Mouse (Mus musculus) MEL (cell line): ENCODE data around the gene Rab3gap2. TPM values are rescaled to one million over a fixed set of nuclear protein-coding genes. Genes with fewer than 3 reads are reported as not detected.
"Not testable (repeated sequence)": the region's sequence is repeated elsewhere in the genome, so short reads cannot be mapped to it uniquely, and the experiment has no call there.

Source experiments
- DNase-seq: peaks from one replicate; pipeline ENCODE4 v3.0.0; 2011; ENCODE audit warnings: low read depth, low spot score
- H3K27ac ChIP-seq: 2 replicates; pipeline ENCODE4 v1.5.1; 2012; ENCODE audit warnings: low read depth, mild to moderate bottlenecking, control low read depth, low read length, moderate library complexity; ENCODE audit not compliant: control insufficient read depth
- H3K27me3 ChIP-seq, 2 experiments: fragments of 150-350 bp in 1 of 2; sonication (generic) in 1 of 2; 2 replicates each; pipeline ENCODE4 v1.6.1; 2012; ENCODE audit warnings: low read length in 2 of 2, mild to moderate bottlenecking in 2 of 2, improper control_type of control experiment in 1 of 2, moderate library complexity in 1 of 2; ENCODE audit not compliant: insufficient read depth in 2 of 2, control insufficient read depth in 1 of 2
- H3K36me3 ChIP-seq, 2 experiments: 2 replicates each; pipeline ENCODE4 v1.6.1; 2012 to 2014; ENCODE audit warnings: low read length in 2 of 2, improper control_type of control experiment in 1 of 2, inconsistent platforms in 1 of 2, mild to moderate bottlenecking in 1 of 2; ENCODE audit not compliant: insufficient read depth in 2 of 2, control insufficient read depth in 1 of 2
- H3K4me1 ChIP-seq, 2 experiments: fragments of 150-350 bp in 1 of 2; sonication (generic) in 1 of 2; 2 replicates each; pipeline ENCODE4 v1.6.1; 2012; ENCODE audit warnings: low read length in 2 of 2, improper control_type of control experiment in 1 of 2, mild to moderate bottlenecking in 1 of 2; ENCODE audit not compliant: insufficient read depth in 2 of 2, control insufficient read depth in 1 of 2
- H3K4me3 ChIP-seq, 2 experiments: fragments of 150-350 bp in 1 of 2; sonication (generic) in 1 of 2; 2 replicates each; pipeline ENCODE4 v1.5.1; 2012; ENCODE audit warnings: low read depth in 2 of 2, low read length in 2 of 2, mild to moderate bottlenecking in 2 of 2, moderate library complexity in 2 of 2, control low read depth in 1 of 2, improper control_type of control experiment in 1 of 2; ENCODE audit not compliant: control insufficient read depth in 1 of 2, insufficient read depth in 1 of 2
- H3K79me2 ChIP-seq: 2 replicates; pipeline ENCODE4 v1.6.1; 2012; ENCODE audit warnings: mild to moderate bottlenecking, low read length, moderate library complexity; ENCODE audit not compliant: control insufficient read depth, poor library complexity, insufficient read depth
- H3K9ac ChIP-seq: 2 replicates; pipeline ENCODE4 v1.6.1; 2012; ENCODE audit warnings: low read depth, mild to moderate bottlenecking, control low read depth, low read length, moderate library complexity; ENCODE audit not compliant: control insufficient read depth, poor library complexity, severe bottlenecking
- H3K9me3 ChIP-seq: fragments of 150-350 bp; sonication (generic); replicated peaks from 2 replicates; pipeline ENCODE4 v1.6.1; 2012; ENCODE audit warnings: mild to moderate bottlenecking, low read length, improper control_type of control experiment, moderate library complexity; ENCODE audit not compliant: insufficient read depth
- BHLHE40 ChIP-seq: IDR thresholded peaks from 2 replicates; pipeline ENCODE4 v1.6.1; 2012; ENCODE audit warnings: low read depth, mild to moderate bottlenecking, inconsistent platforms, low read length, improper control_type of control experiment, borderline replicate concordance
- CHD2 ChIP-seq: IDR thresholded peaks from 2 replicates; pipeline ENCODE4 v1.6.1; 2011; ENCODE audit warnings: low read length, improper control_type of control experiment
- E2F4 ChIP-seq: IDR thresholded peaks from 2 replicates; pipeline ENCODE4 v1.6.1; 2011; ENCODE audit warnings: low read depth, low read length, improper control_type of control experiment, borderline replicate concordance
- ELF1 ChIP-seq: IDR thresholded peaks from 2 replicates; pipeline ENCODE4 v1.6.1; 2014; ENCODE audit warnings: low read depth, mild to moderate bottlenecking, inconsistent platforms, low read length, improper control_type of control experiment, moderate library complexity
- ETS1 ChIP-seq: IDR thresholded peaks from 2 replicates; pipeline ENCODE4 v1.6.1; 2012; ENCODE audit warnings: low read depth, mild to moderate bottlenecking, inconsistent platforms, low read length, improper control_type of control experiment, moderate library complexity
- GABPA ChIP-seq: IDR thresholded peaks from 2 replicates; pipeline ENCODE4 v1.6.1; 2012; ENCODE audit warnings: low read depth, mild to moderate bottlenecking, inconsistent platforms, low read length, improper control_type of control experiment, moderate library complexity
- GATA1 ChIP-seq: IDR thresholded peaks from 2 replicates; pipeline ENCODE4 v1.6.1; 2011; ENCODE audit warnings: low read depth, low read length, improper control_type of control experiment
- HCFC1 ChIP-seq: IDR thresholded peaks from 2 replicates; pipeline ENCODE4 v1.6.1; 2012; ENCODE audit warnings: low read depth, mild to moderate bottlenecking, inconsistent platforms, low read length, improper control_type of control experiment, moderate library complexity
- MAFK ChIP-seq: IDR thresholded peaks from 2 replicates; pipeline ENCODE4 v1.6.1; 2011; ENCODE audit warnings: low read depth, mild to moderate bottlenecking, low read length, improper control_type of control experiment, borderline replicate concordance
- MAZ ChIP-seq: IDR thresholded peaks from 2 replicates; pipeline ENCODE4 v1.6.1; 2012; ENCODE audit warnings: low read depth, mild to moderate bottlenecking, inconsistent platforms, low read length, improper control_type of control experiment
- MYB ChIP-seq: IDR thresholded peaks from 2 replicates; pipeline ENCODE4 v1.6.1; 2011; ENCODE audit warnings: mild to moderate bottlenecking, low read depth, low read length, improper control_type of control experiment
- MYC ChIP-seq: IDR thresholded peaks from 2 replicates; pipeline ENCODE4 v1.6.1; 2011; ENCODE audit warnings: low read depth, mild to moderate bottlenecking, low read length, improper control_type of control experiment, moderate library complexity
- NELFE ChIP-seq: IDR thresholded peaks from 2 replicates; pipeline ENCODE4 v1.6.1; 2011; ENCODE audit warnings: low read depth, low read length, improper control_type of control experiment
- NRF1 ChIP-seq: IDR thresholded peaks from 2 replicates; pipeline ENCODE4 v1.6.1; 2014; ENCODE audit warnings: low read depth, mild to moderate bottlenecking, inconsistent platforms, low read length, improper control_type of control experiment, moderate library complexity; ENCODE audit not compliant: poor library complexity, insufficient read depth, severe bottlenecking
- POLR2A ChIP-seq, 2 experiments: IDR thresholded peaks; 2 replicates each; pipeline ENCODE4 v1.6.1; 2011 to 2012; ENCODE audit warnings: low read length in 2 of 2, mild to moderate bottlenecking in 2 of 2, control low read depth in 1 of 2, improper control_type of control experiment in 1 of 2, low read depth in 1 of 2, moderate library complexity in 1 of 2; ENCODE audit not compliant: control insufficient read depth in 1 of 2, insufficient read depth in 1 of 2, poor library complexity in 1 of 2
- POLR2AphosphoS2 ChIP-seq: IDR thresholded peaks from 2 replicates; pipeline ENCODE4 v1.6.1; 2011; ENCODE audit warnings: low read length, improper control_type of control experiment
- POLR2AphosphoS5 ChIP-seq: IDR thresholded peaks from 2 replicates; pipeline ENCODE4 v1.6.1; 2012; ENCODE audit warnings: low read depth, borderline replicate concordance, mild to moderate bottlenecking, inconsistent platforms, low read length, moderate library complexity, mixed read lengths
- RAD21 ChIP-seq: IDR thresholded peaks from 2 replicates; pipeline ENCODE4 v1.6.1; 2011; ENCODE audit warnings: mild to moderate bottlenecking, low read depth, low read length, improper control_type of control experiment
- RCOR1 ChIP-seq: IDR thresholded peaks from 2 replicates; pipeline ENCODE4 v1.6.1; 2012; ENCODE audit warnings: low read depth, mild to moderate bottlenecking, inconsistent platforms, low read length, improper control_type of control experiment
- SIN3A ChIP-seq: IDR thresholded peaks from 2 replicates; pipeline ENCODE4 v1.6.1; 2012; ENCODE audit warnings: low read length, improper control_type of control experiment, inconsistent platforms
- SMC3 ChIP-seq: IDR thresholded peaks from 2 replicates; pipeline ENCODE4 v1.6.1; 2011; ENCODE audit warnings: low read depth, low read length, improper control_type of control experiment
- TBP ChIP-seq: IDR thresholded peaks from 2 replicates; pipeline ENCODE4 v1.8.0; 2011; ENCODE audit warnings: low read depth, low read length, improper control_type of control experiment
- TCF12 ChIP-seq: IDR thresholded peaks from 2 replicates; pipeline ENCODE4 v1.6.1; 2014; ENCODE audit warnings: low read depth, mild to moderate bottlenecking, inconsistent platforms, low read length, improper control_type of control experiment, moderate library complexity
- USF1 ChIP-seq: IDR thresholded peaks from 2 replicates; pipeline ENCODE4 v1.6.1; 2014; ENCODE audit warnings: low read depth, mild to moderate bottlenecking, inconsistent platforms, low read length, improper control_type of control experiment, moderate library complexity
- USF2 ChIP-seq, 2 experiments: IDR thresholded peaks; 2 replicates each; pipeline ENCODE4 v1.6.1; 2011 to 2012; ENCODE audit warnings: improper control_type of control experiment in 2 of 2, low read length in 2 of 2, borderline replicate concordance in 1 of 2, inconsistent platforms in 1 of 2, low read depth in 1 of 2, mild to moderate bottlenecking in 1 of 2; ENCODE audit not compliant: insufficient read depth in 1 of 2
- ZC3H11A ChIP-seq: IDR thresholded peaks from 2 replicates; pipeline ENCODE4 v1.6.1; 2012; ENCODE audit warnings: low read depth, mild to moderate bottlenecking, inconsistent platforms, low read length, improper control_type of control experiment
- ZMIZ1 ChIP-seq: IDR thresholded peaks from 2 replicates; pipeline ENCODE4 v1.6.1; 2012; ENCODE audit warnings: low read depth, mild to moderate bottlenecking, inconsistent platforms, low read length, improper control_type of control experiment, moderate library complexity
- ZNF384 ChIP-seq: IDR thresholded peaks from 2 replicates; pipeline ENCODE4 v1.6.1; 2012; ENCODE audit warnings: low read depth, mild to moderate bottlenecking, inconsistent platforms, low read length, improper control_type of control experiment
- polyA plus RNA-seq, 2 experiments: library from polyadenylated mRNA; stranded (reverse) in 1 of 2; unstranded in 1 of 2; fragments of >175 nt in 1 of 2; fragments of >200 nt in 1 of 2; gene quantifications; 2 replicates each; pipeline versions ENCODE4 v1.2.1 to v1.2.4; 2012; ENCODE audit warnings: low replicate concordance in 2 of 2, low read depth in 1 of 2; ENCODE audit not compliant: insufficient read length in 2 of 2, insufficient read depth in 1 of 2, missing spikeins in 1 of 2
- total RNA-seq: library from RNA; depleted of rRNA; stranded (reverse); fragments of 300-350 nt; gene quantifications from 2 replicates; pipeline ENCODE4 v1.2.3, GENCODE M21; 2012

Rab3gap2 gene
- total and polyA plus RNA-seq, 3 experiments, result 24.1 to 40.1 TPM; not detected in 1

GRCm38 (mm10) chr1:185327754-185328345 lies 123.9 kb downstream of the Rab3gap2 start:
- H3K79me2 ChIP-seq, H3K27me3 ChIP-seq, H3K9me3 ChIP-seq, DNase-seq, H3K4me1 ChIP-seq: not testable (repeated sequence)
- Histone ChIP-seq H3K27ac (peak overlapping the region; percentile 85; the same call in 1 of the 2 replicates), H3K36me3 (peaks cover 8 to 13% of the 10 kb centered on the region in 2 experiments), H3K4me3 (peak overlapping the region; percentile 81 to 98; a peak in 3 of 4 replicates), H3K9ac (peak overlapping the region; percentile 98)
- peak; percentile 53; the same call in 1 of the 2 replicates for TF ChIP-seq USF1
- TF ChIP-seq TBP, result peak; percentile 74
- peak; percentile 73; the same call in 1 of the 2 replicates for TF ChIP-seq MYC

- Histone ChIP-seq H3K36me3 (peaks cover 6 to 10% of the 10 kb centered on the region in 2 experiments), H3K27ac (peak within 1 kb of the TSS; percentile 85), H3K9ac (peak within 1 kb of the TSS; percentile 98), H3K4me3 (peak within 1 kb of the TSS; percentile 81 to 98), H3K4me1 (peaks cover 2 to 11% of the 10 kb centered on the region in 2 experiments; a peak in 2 of 4 replicates), H3K9me3 (no peaks in the 10 kb centered on the region), H3K27me3 (no peaks in the 10 kb centered on the region), H3K79me2 (peaks cover 9% of the 10 kb centered on the region)
- peak; percentile 95 for DNase-seq
- TF ChIP-seq POLR2AphosphoS2 (peak; percentile 93), ETS1 (peak; percentile 6; the same call in 1 of the 2 replicates), TBP (peak; percentile 98), POLR2AphosphoS5 (no peak; the same call in 1 of the 2 replicates), GABPA (no peak), USF1 (0 out of 2 replicates have a peak, but pooled peaks have one; percentile 32), POLR2A (IDR thresholded peaks at IDR 0.05; ENCODE audit: control insufficient read depth in 1 of 2, insufficient read depth in 1 of 2, low read depth in 1 of 2, low read length in 2 of 2, poor library complexity in 1 of 2) (peak; percentile 98), ZC3H11A (no peak), USF2 (IDR thresholded peaks at IDR 0.05; ENCODE audit: borderline replicate concordance in 1 of 2, insufficient read depth in 1 of 2, low read depth in 1 of 2, low read length in 2 of 2) (no peak), SMC3 (no peak), MYC (0 out of 2 replicates have a peak, but pooled peaks have one; percentile 8), E2F4 (no peak), ELF1 (peak; percentile 63), MAZ (0 out of 2 replicates have a peak, but pooled peaks have one; percentile 58), ZMIZ1 (peak; percentile 95), MAFK (0 out of 2 replicates have a peak, but pooled peaks have one; percentile 12), MYB (no peak), HCFC1 (peak; percentile 83), SIN3A (peak; percentile 37), CHD2 (no peak), TCF12 (peak; percentile 72), RCOR1 (no peak), NELFE (peak; percentile 98), RAD21 (no peak), GATA1 (no peak), NRF1 (peak; percentile 85), ZNF384 (no peak), BHLHE40 (no peak)
These were observed 125.0 kb downstream of the Rab3gap2 start, which contains the start of gene Iars2 for GRCm38 (mm10) chr1:185328721-185329610. Gene Iars2 (minus strand): TSS chr1:185329396.
